Comparison of ENCODE assay signal across 23 mouse cellular contexts in genomic region chr1:65229768-65230167, GRCm38 (mm10). TPM values are rescaled to one million over a fixed set of nuclear protein-coding genes. Genes with fewer than 3 reads are reported as not detected.
"Had no signal": no experiment of that assay in that cellular context is flagged by ENCODE, and none has a peak within 500 bp of the region (broad histone marks: within the 10 kb centered on the region; RNA-seq: fewer than 3 reads in every experiment).

No protein-coding gene starts in this region.

RNA-seq across cellular contexts. Expression of gene Pth2r, which starts 52.1 kb away (rescaled TPM):
- total RNA-seq: heart, postnatal 10 days; heart, postnatal 14 days; heart, postnatal 25 days; heart, postnatal 36 days; heart, postnatal 4 days; hematopoietic stem cell, adult 5-6 weeks had no signal
- polyA plus RNA-seq: heart, embryonic 10.5 days; heart, embryonic 12.5 days; heart, embryonic 13.5 days; heart, embryonic 14.5 days; heart, embryonic 15.5 days; heart, embryonic 16.5 days; heart, postnatal 0 days; inflammation-experienced regulatory T-cells, adult 6 months; intestine, embryonic 14.5 days; intestine, embryonic 15.5 days; intestine, embryonic 16.5 days; intestine, postnatal 0 days; kidney, embryonic 14.5 days; kidney, embryonic 15.5 days; kidney, embryonic 16.5 days; kidney, postnatal 0 days; large intestine, adult 2 months had no signal
